In the genomic region with DNA sequence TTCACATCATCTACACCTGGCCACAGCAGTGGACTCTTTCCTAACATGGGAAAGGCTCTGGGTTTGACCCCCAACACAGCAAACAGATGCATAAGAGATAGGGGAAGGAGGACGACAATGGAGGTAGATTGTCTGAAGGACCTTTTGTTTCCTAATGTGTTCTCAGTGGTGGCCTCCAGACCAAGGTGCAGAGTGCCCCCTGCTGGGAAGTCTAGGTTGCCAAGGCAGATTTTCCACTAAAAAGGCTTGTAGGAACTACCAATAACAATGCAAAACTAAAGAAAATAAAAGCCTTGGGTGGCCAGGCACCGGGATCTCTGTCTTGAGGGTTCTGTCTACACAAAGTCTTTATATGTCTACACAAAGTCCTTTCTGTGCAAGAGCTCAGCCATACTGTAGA, we compare ENCODE assay signal across 9 mouse cellular contexts. TPM values are rescaled to one million over a fixed set of nuclear protein-coding genes. Genes with fewer than 3 reads are reported as not detected.
DNase-seq lines count a peak whose midpoint lies in the region; ATAC-seq and TF ChIP-seq lines count a peak whose summit lies in the region.
"Had no signal": no experiment of that assay in that cellular context is flagged by ENCODE, and none has a peak within 500 bp of the region (broad histone marks: within the 10 kb centered on the region; RNA-seq: fewer than 3 reads in every experiment).

No protein-coding gene starts in this region.

- ATAC-seq in heart, postnatal 0 days (ENCODE audit: insufficient read depth, low read depth), result no peak

- H3K9ac ChIP-seq in heart, postnatal 0 days (replicated peaks; ENCODE audit: low read depth, low read length), result no peak overlapping the region
- H3K9ac ChIP-seq: neural tube, embryonic 13.5 days had no signal

- peaks cover 15% of the 10 kb centered on the region for H3K36me3 ChIP-seq in heart, postnatal 0 days (replicated peaks; ENCODE audit: control insufficient read depth, insufficient read depth, low read length)
- peaks cover 30% of the 10 kb centered on the region for H3K36me3 ChIP-seq in embryonic facial prominence, embryonic 10.5 days (replicated peaks)

- no peak for TF ChIP-seq EP300 in heart, postnatal 0 days (IDR thresholded peaks at IDR 0.05; ENCODE audit: low read depth)

- 32% methylated on average over 2 of the region's 2 CpGs for WGBS in heart, postnatal 0 days
- 47% methylated on average over 2 of the region's 2 CpGs for WGBS in embryonic facial prominence, embryonic 10.5 days

- intact Hi-C loops in heart, postnatal 25 days (cut with DNase I), result no loop called here
- intact Hi-C loops in left cerebral cortex, postnatal 14 days (cut with DNase I), result loop anchor here (2.0 to 5.0 kb wide), 2 partner anchors 844 to 890 kb away; a partner anchor contains a TSS

- no peaks in the 10 kb centered on the region for H3K4me1 ChIP-seq in heart, postnatal 0 days (ENCODE audit: control insufficient read depth, insufficient read depth)
- no peaks in the 10 kb centered on the region for H3K4me1 ChIP-seq in embryonic facial prominence, embryonic 10.5 days
- H3K4me1 ChIP-seq: neural tube, embryonic 13.5 days had no signal

- no peaks in the 10 kb centered on the region for H3K27me3 ChIP-seq in heart, postnatal 0 days (ENCODE audit: control insufficient read depth, insufficient read depth, low read length)
- no peaks in the 10 kb centered on the region for H3K27me3 ChIP-seq in embryonic facial prominence, embryonic 10.5 days (replicated peaks; ENCODE audit: low read depth, poor library complexity, severe bottlenecking)
- H3K27me3 ChIP-seq: neural tube, embryonic 13.5 days had no signal

- no peak overlapping the region for H3K4me2 ChIP-seq in heart, postnatal 0 days (ENCODE audit: low read depth, low read length)
- H3K4me2 ChIP-seq: neural tube, embryonic 13.5 days had no signal

- no peak for DNase-seq in heart, postnatal 0 days (ENCODE audit: low spot score)
- DNase-seq in heart, postnatal 25 days (ENCODE audit: low spot score), result no peak
- DNase-seq in urinary bladder, postnatal 14 days (ENCODE audit: low spot score), result peak; percentile 22
- no peak for DNase-seq in urinary bladder, postnatal 4 days (ENCODE audit: low spot score in 2 of 2)
- DNase-seq in embryonic facial prominence, embryonic 10.5 days (ENCODE audit: low spot score), result peak; percentile 49
- DNase-seq in left cerebral cortex, postnatal 14 days (ENCODE audit: low spot score in 2 of 2), result peak; percentile 72 to 74
- DNase-seq in retina, postnatal 1 day, result peak; percentile 63
- DNase-seq in gastrocnemius, adult 8-10 months (ENCODE audit: low spot score in 2 of 2), result no peak

- H3K4me3 ChIP-seq in heart, postnatal 0 days (ENCODE audit: low read depth, low read length), result no peak overlapping the region
- no peak overlapping the region for H3K4me3 ChIP-seq in embryonic facial prominence, embryonic 10.5 days
- H3K4me3 ChIP-seq: neural tube, embryonic 13.5 days had no signal

- TF ChIP-seq CTCF in heart, postnatal 0 days (IDR thresholded peaks at IDR 0.05; ENCODE audit: low read depth), result peak; percentile 50

- H3K27ac ChIP-seq in heart, postnatal 0 days (ENCODE audit: low read depth), result no peak overlapping the region
- H3K27ac ChIP-seq in embryonic facial prominence, embryonic 10.5 days (replicated peaks), result no peak overlapping the region; the same call in 1 of the 2 replicates

- H3K9me3 ChIP-seq in heart, postnatal 0 days (replicated peaks; ENCODE audit: control insufficient read depth, low read length), result no peaks in the 10 kb centered on the region
- no peaks in the 10 kb centered on the region for H3K9me3 ChIP-seq in embryonic facial prominence, embryonic 10.5 days
- H3K9me3 ChIP-seq: neural tube, embryonic 13.5 days had no signal

RNA-seq across cellular contexts. Expression of a gene that starts 54.9 kb away (rescaled TPM):
- total RNA-seq in heart, postnatal 0 days (2014; rRNA removed; ENCODE audit: low replicate concordance), result 21.0 and 29.5 TPM in 2 replicates
- 7.2 and 7.7 TPM in 2 replicates for polyA plus RNA-seq in heart, postnatal 0 days (2015; fragmentation: Nextera tagmentation; extraction: Ambion mirVana)
- 10 to 100 TPM; 27.0 to 27.7 TPM for total RNA-seq in heart, postnatal 25 days (2021)
- polyA plus RNA-seq in embryonic facial prominence, embryonic 10.5 days (2016; fragmentation: Nextera tagmentation; extraction: Ambion mirVana), result 23.6 and 25.2 TPM in 2 replicates
- 10 to 100 TPM; 66.6 to 69.5 TPM for total RNA-seq in left cerebral cortex, postnatal 14 days (2021)
- total RNA-seq in gastrocnemius, adult 8-10 months (2022), result 10 to 100 TPM; 12.2 to 17.2 (median 13.9) TPM

Comparison
In these comparisons a context has a peak if more than half of its experiments do, and no peak if none do; other contexts are left out.
1. DNase-seq: peak in urinary bladder, postnatal 14 days (single experiment), embryonic facial prominence, embryonic 10.5 days (single experiment), left cerebral cortex, postnatal 14 days (2 of 2) and retina, postnatal 1 day (single experiment); none in heart, postnatal 0 days (single experiment), heart, postnatal 25 days (single experiment), urinary bladder, postnatal 4 days (0 of 2) and gastrocnemius, adult 8-10 months (0 of 2).